Mouse (Mus musculus): ENCODE measurements at regions not wholly inside any gene's neighbourhood (a gene's known extent, or its start where the extent isn't known, plus 50 kb on each side); places are given as distances from the start of the nearest gene placed in this dataset.

- DNase-seq, result no peak
Observed at GRCm38 (mm10) chr1:143879622-143880021, 102.5 kb downstream of the Uchl5 start.

- peak; percentile 20 for DNase-seq
Observed at GRCm38 (mm10) chr1:143878266-143878665, 101.2 kb downstream of the Uchl5 start.

GRCm38 (mm10) chr1:143860319-143860718 is 83.2 kb downstream of the Uchl5 start:
- no peak for DNase-seq

- no peak for DNase-seq
Observed at GRCm38 (mm10) chr1:143858532-143858931, 81.5 kb downstream of the Uchl5 start.
